Mouse (Mus musculus): ENCODE data around the gene Tatdn3.
A peak's percentile ranks its signal among the peaks of the same experiment; 100 is the strongest.
"Not testable (repeated sequence)": the region's sequence is repeated elsewhere in the genome, so short reads cannot be mapped to it uniquely, and the experiment has no call there.

Gene Tatdn3

DNA sequence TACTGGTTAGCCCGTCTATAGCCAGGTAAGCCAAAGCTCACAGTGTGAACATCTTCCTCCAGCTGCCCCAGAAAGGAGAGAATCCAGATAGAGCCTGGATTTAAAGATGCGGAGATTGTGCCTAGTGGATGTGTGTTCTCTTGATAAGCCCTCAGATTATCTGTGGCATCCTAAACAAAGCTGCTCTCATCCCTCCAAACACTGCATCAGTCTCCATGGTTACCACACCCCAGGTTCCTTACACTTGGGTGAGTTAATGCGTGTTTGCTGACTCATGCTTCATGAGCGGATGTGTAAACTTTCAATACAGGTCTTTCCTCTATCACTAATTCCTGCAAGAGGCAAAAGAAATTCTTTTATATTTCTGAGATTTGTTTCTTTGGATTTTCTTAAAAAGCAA is 27.1 kb downstream of the Tatdn3 start:
- DNase-seq (ENCODE audit: low spot score in 2 of 2), result no peak

DNA sequence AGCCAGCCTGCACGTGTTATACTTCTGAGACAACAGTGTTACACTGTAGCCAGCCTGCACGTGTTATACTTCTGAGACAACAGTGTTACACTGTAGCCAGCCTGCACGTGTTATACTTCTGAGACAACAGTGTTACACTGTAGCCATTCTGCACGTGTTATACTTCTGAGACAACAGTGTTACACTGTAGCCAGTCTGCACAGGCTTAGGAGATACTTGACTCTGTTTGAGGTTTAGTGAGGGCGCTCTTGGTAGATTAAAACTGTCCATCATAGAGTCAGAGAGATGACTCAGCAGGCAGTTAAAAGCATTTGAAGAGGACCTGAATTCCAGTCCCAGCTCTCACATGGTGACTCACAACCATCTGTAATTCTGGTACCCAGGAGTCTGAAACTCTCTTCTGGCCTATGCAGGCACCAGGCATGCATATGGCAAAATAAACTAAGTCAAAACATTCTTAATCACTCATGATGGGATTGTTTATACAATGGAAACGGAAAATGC is 31.8 kb downstream of the Tatdn3 start:
- DNase-seq (ENCODE audit: low spot score in 2 of 2), result not testable (repeated sequence)

DNA sequence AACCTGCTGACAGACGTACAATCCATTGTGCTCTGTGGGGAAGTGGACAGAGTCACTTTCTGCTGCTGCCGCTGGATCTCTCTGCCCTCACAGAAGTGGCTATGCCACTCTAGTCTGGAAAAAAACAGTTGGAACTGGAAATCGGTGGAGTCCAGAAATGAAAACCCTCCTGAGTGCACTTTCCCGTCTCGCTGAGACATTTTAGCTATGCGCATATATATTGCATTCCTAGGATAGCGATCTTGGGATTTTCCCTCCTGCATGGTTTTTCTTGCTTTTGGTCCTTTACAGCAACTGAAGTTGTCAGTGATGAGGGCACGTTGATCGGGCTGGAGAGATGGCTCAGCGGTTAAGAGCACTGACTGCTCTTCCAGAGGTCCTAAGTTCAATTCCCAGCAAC is 32.5 kb downstream of the Tatdn3 start:
- no peak for DNase-seq (ENCODE audit: low spot score in 2 of 2)

DNA sequence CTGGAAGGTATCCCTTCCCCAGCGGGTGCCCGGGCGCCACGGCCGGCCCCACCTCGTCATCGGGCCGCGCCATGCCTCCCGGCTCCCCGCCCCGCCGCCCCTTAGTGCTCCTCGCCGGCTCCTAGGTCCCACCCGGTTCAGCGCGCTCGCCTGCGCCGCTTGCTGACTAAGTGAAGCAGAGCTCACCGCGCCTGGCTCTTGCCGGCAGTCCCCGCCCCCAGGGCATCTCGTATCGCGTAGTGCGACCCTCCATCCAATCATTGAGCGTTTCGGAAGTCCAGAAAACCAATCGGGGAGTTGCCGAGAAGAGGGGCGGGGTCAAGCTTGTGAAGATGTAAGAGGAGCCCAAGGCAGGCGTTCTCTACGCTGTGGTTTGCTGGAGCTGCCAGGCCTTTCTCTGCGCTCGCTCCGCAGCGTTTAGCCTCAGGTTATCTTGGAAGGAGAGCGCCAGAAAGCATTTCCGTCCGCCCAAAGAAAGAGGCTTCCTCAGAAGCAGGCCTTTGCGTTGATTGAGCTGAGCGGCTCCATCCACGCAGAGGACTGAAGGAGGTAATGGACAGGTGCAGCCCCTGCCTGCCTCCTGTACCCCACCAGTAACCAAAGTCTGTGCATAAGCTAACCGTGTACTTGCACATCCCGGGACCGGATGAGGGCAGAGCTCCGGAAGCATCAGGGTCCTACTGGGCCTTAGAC is 36.6 kb downstream of the Tatdn3 start, which contains the start of gene Flvcr1:
Gene Flvcr1, minus strand, starts transcription at position 138 of the 693 bp plus-strand sequence.
- DNase-seq (ENCODE audit: low spot score in 2 of 2), result peak; percentile 99 to 100

DNA sequence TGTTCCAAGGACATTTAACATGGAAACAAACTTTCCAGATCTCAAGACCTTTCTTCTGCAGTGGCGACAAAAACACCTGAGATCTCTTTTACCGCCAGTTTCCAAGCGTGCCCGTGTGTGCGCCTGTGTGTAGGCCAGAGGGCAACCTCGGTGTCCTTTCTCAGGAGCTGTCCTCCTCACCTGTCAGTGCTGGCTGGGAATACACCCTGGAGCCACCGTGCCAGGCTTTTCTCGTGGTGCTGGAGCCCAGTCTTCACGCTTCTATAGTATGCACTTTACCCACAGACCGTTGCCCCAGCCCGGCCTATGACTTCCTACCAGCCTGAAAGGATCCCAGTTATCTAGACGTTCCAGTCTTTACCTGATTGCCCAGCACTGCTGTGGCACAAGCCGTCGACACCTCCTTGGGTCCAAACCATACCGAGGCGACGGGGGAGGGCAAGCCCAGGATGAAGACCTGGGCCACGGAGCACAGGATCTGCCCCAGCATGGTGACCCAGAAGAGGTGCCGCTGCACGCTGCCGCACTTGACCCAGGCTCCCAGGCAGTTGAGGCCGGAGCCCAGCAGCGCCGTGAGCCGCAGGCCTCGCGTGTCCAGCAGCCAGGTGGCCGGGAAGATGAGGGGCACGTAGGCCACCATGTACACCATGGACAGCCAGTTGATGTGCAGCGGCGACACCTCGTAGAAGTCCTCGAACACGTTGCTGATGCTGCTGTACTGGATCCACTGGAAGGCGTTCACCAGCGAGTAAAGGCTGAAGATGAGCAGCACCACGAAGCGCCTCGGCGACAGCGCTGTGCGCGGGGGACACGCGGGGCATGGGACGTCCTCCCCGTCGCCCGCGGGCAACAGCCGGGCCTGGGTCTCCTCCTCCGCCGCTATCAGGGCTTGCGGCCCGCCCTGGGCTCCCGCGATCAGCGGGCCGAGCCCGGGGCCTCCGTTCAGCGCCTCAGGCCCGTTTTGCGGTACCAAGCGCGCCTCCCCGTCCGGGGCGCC is 37.4 kb downstream of the Tatdn3 start:
- DNase-seq (ENCODE audit: low spot score in 2 of 2), result peak; percentile 48 to 53

DNA sequence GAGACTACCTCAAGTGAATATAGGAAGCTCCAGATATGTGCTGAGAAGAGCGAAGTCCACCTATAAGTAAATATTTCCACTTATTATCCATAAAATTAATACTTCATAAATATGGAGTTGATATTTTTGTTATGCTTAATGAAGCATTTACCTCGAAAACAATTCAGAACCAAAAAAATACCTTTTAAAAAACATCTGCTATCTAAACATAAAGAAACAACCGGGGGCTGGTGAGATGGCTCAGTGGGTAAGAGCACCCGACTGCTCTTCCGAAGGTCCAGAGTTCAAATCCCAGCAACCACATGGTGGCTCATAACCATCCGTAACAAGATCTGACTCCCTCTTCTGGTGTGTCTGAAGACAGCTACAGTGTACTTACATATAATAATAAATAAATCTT is 38.9 kb downstream of the Tatdn3 start:
- not testable (repeated sequence) for DNase-seq (ENCODE audit: low spot score in 2 of 2)

DNA sequence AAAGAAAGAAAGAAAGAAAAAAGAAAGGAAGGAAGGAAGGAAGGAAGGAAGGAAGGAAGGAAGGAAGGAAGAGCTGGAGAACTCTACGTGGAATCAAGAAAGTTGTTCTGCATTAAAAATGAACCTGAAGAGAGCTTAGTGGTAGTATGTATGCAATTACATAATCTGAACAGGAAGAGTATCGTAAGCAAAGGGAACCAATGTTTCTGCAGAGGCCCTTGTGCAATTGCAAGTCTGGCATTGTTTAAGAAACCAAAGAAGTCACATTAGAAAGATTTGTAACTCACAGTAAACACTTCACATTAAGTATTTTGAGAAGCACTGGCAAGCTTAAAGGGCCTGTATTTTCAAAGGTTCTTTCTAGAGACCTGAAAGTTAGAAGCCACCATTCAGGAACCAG is 39.6 kb downstream of the Tatdn3 start:
- no peak for DNase-seq (ENCODE audit: low spot score in 2 of 2)

DNA sequence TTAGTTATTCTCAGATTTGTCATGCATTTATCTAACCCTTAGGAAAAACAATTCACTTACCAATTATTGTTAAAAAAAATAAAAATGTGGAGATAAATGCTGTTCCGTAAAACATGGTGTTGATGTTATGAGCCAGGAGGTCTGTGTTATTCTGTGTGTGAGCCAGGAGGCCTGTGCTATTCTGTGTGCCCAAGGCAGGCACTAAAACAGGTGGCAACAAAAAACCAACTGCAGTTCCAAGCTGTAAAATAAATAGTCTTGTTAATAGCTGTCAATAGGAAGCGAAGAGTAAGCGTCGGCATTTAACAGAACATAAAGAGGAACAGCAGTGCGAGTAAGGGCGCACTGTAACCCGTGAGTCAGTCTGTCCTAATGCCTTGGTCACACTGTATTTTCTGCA is 41.7 kb downstream of the Tatdn3 start:
- no peak for DNase-seq (ENCODE audit: low spot score in 2 of 2)

DNA sequence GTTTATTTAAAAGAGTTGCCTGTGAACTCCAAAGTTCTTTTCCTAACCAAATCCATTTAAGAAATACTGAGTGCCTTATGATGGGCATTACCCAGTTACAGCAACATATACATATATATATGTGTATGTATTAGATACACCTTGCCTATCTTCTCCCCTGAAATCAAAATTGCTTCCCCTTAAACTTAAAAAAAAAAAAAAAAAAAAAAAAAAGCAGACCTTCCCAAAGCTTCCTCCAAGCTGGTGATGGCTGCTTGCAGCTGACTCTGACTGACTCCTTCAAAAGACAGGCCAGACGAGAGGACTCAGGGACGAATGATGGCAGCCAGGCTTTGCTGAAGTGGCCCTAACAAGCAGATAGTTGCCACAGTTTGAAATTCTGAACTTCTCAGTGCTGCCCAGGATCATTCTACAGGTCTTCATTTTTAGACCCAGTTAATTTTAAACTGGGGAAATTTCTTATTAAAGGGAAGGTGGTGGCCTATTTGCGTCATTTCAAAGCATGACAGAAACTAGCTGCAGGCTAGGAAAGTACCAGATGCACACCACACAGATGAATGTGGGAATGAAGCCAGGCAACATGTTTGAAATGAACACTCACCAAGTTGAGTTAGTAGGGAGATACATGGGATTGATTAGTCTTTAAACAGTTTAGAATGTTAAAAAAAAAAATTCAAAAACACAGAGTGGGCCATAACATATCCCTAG is 42.4 kb downstream of the Tatdn3 start:
- DNase-seq (ENCODE audit: low spot score in 2 of 2), result no peak

DNA sequence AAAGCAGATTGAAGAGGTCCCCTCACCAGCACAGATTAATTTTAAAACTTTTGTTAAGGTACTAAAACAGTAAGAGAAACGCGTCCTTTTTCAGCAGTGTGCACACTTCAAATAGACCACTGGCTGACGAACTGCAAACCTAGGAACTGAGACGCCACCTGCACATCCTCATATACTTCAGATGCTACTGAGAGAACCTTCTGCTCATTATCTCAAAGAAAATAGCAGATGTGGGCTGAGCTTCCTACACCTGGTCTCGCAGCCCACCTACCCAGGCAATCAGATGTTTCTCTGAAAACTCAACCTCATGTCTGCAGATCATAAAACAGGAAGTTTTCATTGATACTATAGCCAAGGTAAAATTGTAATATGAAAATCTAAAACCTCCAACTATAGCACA is 42.9 kb downstream of the Tatdn3 start:
- no peak for DNase-seq (ENCODE audit: low spot score in 2 of 2)

DNA sequence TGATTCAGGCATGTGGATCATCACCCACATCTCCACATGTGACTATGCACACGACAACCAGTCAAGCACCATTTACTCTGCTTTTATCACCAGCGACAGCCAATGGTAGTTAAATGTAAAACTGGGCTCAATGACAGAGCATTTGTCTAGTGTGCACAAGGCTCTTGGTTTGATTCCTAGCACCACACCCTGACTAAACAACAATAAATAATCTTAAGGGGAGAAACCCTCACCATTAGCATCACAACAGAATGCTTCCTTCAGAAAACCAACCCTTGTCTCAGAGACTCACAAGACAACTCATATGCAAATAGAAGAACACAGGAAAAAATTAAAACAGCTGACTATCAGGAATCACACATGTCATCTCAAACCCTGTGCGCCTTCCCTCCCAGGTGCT is 48.5 kb downstream of the Tatdn3 start:
- DNase-seq (ENCODE audit: low spot score in 2 of 2), result no peak

DNA sequence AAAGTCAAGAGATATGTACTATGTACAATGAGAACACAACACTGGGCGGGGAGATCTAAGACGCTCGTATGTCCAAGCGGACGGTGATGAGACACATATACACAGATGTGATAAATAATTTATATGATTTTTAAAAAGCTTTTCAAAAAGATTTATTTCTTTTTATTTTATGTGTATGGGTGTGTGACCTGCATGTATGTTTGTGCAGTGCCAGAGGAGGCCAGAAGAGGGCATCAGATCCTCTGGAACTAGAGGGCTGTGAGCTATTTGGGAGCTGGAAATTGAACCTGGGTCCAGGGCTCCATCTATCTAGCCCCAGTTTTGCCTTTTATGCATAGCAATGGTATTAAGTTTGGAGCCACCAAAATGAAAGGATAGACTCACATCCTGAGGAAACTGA is 54.0 kb downstream of the Tatdn3 start:
- DNase-seq (ENCODE audit: low spot score in 2 of 2), result no peak

DNA sequence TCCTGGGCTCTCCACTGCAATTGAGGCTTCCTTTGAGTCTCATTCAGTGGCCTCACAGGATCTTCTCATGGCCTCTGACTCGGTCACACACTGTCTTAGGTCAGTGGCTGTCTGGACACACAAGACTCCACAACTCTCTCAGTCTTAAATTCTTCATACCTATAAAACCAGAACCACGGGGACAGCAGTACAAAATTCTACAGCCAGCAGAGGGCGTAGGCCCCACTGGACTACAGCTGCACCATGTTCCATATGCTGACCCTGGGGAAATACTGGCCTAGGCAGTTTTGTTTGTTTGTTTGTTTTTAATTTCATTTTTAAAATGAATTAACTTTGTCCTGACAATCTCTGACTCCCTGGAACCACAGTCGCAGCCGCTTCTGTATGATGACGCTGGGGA is 60.5 kb downstream of the Tatdn3 start:
- no peak for DNase-seq (ENCODE audit: low spot score in 2 of 2)

DNA sequence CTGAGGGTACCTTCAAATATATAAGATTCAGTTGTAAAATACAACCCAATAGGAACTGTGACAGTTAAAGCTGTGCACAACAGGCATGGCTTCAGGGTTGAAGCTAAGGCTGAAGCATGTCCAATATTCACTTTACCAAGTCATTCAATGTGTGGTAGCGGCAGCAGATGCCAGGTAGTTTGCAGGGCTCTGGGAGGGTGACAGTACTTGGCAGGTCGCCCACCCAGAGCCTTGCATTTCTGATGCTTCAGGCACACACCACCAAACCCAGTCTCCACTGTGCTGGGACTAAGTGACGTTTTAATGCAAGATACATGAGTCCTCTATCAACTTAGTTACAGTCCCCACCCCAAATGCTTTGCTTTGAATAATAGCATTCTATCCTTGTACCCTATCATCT is 62.0 kb downstream of the Tatdn3 start:
- no peak for DNase-seq (ENCODE audit: low spot score in 2 of 2)

DNA sequence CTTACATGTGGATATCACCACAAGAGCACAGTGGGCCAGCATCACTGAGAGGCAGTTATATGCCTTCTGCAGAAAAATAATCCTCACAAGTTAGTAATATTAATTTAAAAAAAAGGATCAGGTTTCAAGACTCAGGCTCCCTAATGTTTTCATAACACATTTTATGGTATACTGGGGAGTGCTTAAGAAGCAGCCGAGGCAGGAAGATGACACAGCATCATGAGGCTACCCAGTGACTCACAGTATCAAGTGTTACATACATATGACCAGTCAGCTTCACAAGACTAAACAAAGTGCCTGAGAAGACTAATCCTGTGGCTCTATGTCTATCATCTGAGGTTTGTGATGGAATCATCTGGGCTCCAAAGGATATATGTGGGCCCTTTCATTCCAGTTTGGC is 64.7 kb downstream of the Tatdn3 start:
- DNase-seq (ENCODE audit: low spot score in 2 of 2), result no peak

DNA sequence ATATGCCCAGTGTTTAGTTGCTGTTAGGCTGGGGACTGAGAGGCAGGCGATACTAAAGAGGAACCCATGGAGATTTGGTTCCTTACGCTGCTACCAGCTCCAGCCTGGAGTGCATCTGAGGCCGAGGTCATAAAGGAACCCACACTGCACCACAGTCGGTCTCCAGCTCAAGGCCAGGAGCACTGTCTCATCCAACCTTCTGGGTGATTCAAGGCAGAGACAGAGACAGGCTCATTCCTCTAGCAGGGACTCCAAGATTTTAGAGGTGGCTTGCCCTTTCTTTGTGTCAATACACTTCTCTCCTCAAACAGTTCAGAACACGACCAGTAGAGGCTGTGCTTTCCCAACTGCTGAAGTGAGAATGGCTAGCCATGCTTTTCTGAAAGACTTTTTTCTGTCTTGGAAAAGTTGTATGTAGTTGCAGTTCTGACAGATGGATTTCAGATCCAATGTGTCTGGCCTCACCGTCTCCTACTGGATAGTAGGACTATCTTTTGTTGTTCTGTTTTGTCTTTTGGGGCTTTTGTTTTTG is 66.3 kb downstream of the Tatdn3 start:
- no peak for DNase-seq (ENCODE audit: low spot score in 2 of 2)
